Mouse (Mus musculus) heart, embryonic 13.5 days (tissue): ENCODE measurements at regions not wholly inside any gene's neighbourhood (a gene's known extent, or its start where the extent isn't known, plus 50 kb on each side); places are given as distances from the start of the nearest gene placed in this dataset.

Experiments used
- ATAC-seq: fragments of 200-750 bp; cut with Nextera tagmentation; 2 replicates; pipeline ENCODE4 v1.8.0; 2017; ENCODE audit warnings: moderate TSS enrichment; ENCODE audit not compliant: insufficient number of reproducible peaks, low FRiP score, low TSS enrichment; ENCODE audit errors: extremely low read depth
- H3K27ac ChIP-seq: fragments of 300-500 bp; sonication (generic); replicated peaks from 2 replicates; pipeline ENCODE4 v1.5.1; 2015; ENCODE audit warnings: moderate library complexity, mild to moderate bottlenecking, inconsistent platforms
- H3K27me3 ChIP-seq: fragments of 300-500 bp; sonication (generic); replicated peaks from 2 replicates; pipeline ENCODE4 v1.6.1; 2015; ENCODE audit warnings: mild to moderate bottlenecking, inconsistent platforms
- H3K36me3 ChIP-seq: fragments of 300-500 bp; sonication (generic); 2 replicates; pipeline ENCODE4 v1.6.1; 2015; ENCODE audit warnings: mild to moderate bottlenecking, inconsistent platforms
- H3K4me1 ChIP-seq: fragments of 300-500 bp; sonication (generic); 2 replicates; pipeline ENCODE4 v1.6.1; 2015; ENCODE audit warnings: inconsistent platforms
- H3K4me2 ChIP-seq: fragments of 300-500 bp; sonication (generic); 2 replicates; pipeline ENCODE4 v1.6.1; 2015; ENCODE audit warnings: inconsistent platforms, mild to moderate bottlenecking, moderate library complexity
- H3K4me3 ChIP-seq: fragments of 300-500 bp; sonication (generic); 2 replicates; pipeline ENCODE4 v1.5.1; 2015; ENCODE audit warnings: moderate library complexity, mild to moderate bottlenecking, inconsistent platforms
- H3K9ac ChIP-seq: fragments of 300-500 bp; sonication (generic); 2 replicates; pipeline ENCODE4 v1.6.1; 2015; ENCODE audit warnings: inconsistent platforms, mild to moderate bottlenecking, moderate library complexity
- H3K9me3 ChIP-seq: fragments of 300-500 bp; sonication (generic); 2 replicates; pipeline ENCODE4 v1.6.1; 2016; ENCODE audit warnings: inconsistent platforms
- WGBS: fragments of 180-500 bp; shearing (Covaris S2); methylation state at CpG from one replicate; pipeline ENCODE4 v1.1.7; 2015; ENCODE audit warnings: mixed read lengths; 5-methylcytosine and 5-hydroxymethylcytosine counted together

GRCm38 (mm10) chr9:90906684-90907083, 455.5 kb upstream of the Zic4 start:
- Histone ChIP-seq H3K9ac (no peak overlapping the region), H3K4me1 (no peaks in the 10 kb centered on the region), H3K36me3 (no peaks in the 10 kb centered on the region), H3K4me3 (no peak overlapping the region), H3K4me2 (no peak overlapping the region), H3K27me3 (no peaks in the 10 kb centered on the region), H3K27ac (no peak overlapping the region), H3K9me3 (no peaks in the 10 kb centered on the region)
- ATAC-seq, result no peak
- WGBS, result 88% methylated on average over 7 of the region's 7 CpGs

GRCm38 (mm10) chr9:90954613-90955012, 407.6 kb upstream of the Zic4 start:
- Histone ChIP-seq H3K4me1 (no peaks in the 10 kb centered on the region), H3K4me3 (no peak overlapping the region), H3K9me3 (no peaks in the 10 kb centered on the region), H3K4me2 (no peak overlapping the region), H3K27ac (no peak overlapping the region), H3K27me3 (no peaks in the 10 kb centered on the region), H3K9ac (no peak overlapping the region), H3K36me3 (no peaks in the 10 kb centered on the region)
- ATAC-seq, result no peak

GRCm38 (mm10) chr9:90961436-90961835, 400.8 kb upstream of the Zic4 start:
- H3K9me3 ChIP-seq, result no peaks in the 10 kb centered on the region
- no peak overlapping the region for H3K27ac ChIP-seq
- no peak overlapping the region for H3K9ac ChIP-seq
- no peak overlapping the region for H3K4me2 ChIP-seq
- H3K27me3 ChIP-seq, result no peaks in the 10 kb centered on the region
- H3K36me3 ChIP-seq, result no peaks in the 10 kb centered on the region
- no peak overlapping the region for H3K4me3 ChIP-seq
- no peak for ATAC-seq
- H3K4me1 ChIP-seq, result no peaks in the 10 kb centered on the region
- WGBS, result 66% methylated on average over 4 of the region's 4 CpGs

GRCm38 (mm10) chr9:90964043-90964442, 398.2 kb upstream of the Zic4 start:
- Histone ChIP-seq H3K27me3 (no peaks in the 10 kb centered on the region), H3K4me3 (no peak overlapping the region), H3K27ac (no peak overlapping the region), H3K36me3 (no peaks in the 10 kb centered on the region), H3K9ac (no peak overlapping the region), H3K4me2 (no peak overlapping the region), H3K9me3 (no peaks in the 10 kb centered on the region), H3K4me1 (no peaks in the 10 kb centered on the region)
- WGBS, result 58% methylated on average over 3 of the region's 3 CpGs
- ATAC-seq, result no peak

- H3K27ac ChIP-seq, result no peak overlapping the region
- H3K4me2 ChIP-seq, result no peak overlapping the region
- H3K4me1 ChIP-seq, result no peaks in the 10 kb centered on the region
- H3K36me3 ChIP-seq, result no peaks in the 10 kb centered on the region
- H3K9me3 ChIP-seq, result no peaks in the 10 kb centered on the region
- WGBS, result 63% methylated on average over 4 of the region's 4 CpGs
- no peak overlapping the region for H3K4me3 ChIP-seq
- no peak for ATAC-seq
- no peak overlapping the region for H3K9ac ChIP-seq
- H3K27me3 ChIP-seq, result no peaks in the 10 kb centered on the region
Measured at GRCm38 (mm10) chr9:90978730-90979129, 383.5 kb upstream of the Zic4 start.

- ATAC-seq, result no peak
- no peaks in the 10 kb centered on the region for H3K27me3 ChIP-seq
- no peaks in the 10 kb centered on the region for H3K9me3 ChIP-seq
- no peak overlapping the region for H3K4me3 ChIP-seq
- H3K4me1 ChIP-seq, result no peaks in the 10 kb centered on the region
- 54% methylated on average over 6 of the region's 6 CpGs for WGBS
- no peak overlapping the region for H3K4me2 ChIP-seq
- H3K27ac ChIP-seq, result no peak overlapping the region
- H3K36me3 ChIP-seq, result no peaks in the 10 kb centered on the region
- no peak overlapping the region for H3K9ac ChIP-seq
Measured at GRCm38 (mm10) chr9:90980023-90980802, 382.0 kb upstream of the Zic4 start.

- Histone ChIP-seq H3K9ac (no peak overlapping the region), H3K9me3 (no peaks in the 10 kb centered on the region), H3K36me3 (no peaks in the 10 kb centered on the region), H3K4me1 (no peaks in the 10 kb centered on the region), H3K27ac (no peak overlapping the region), H3K4me3 (no peak overlapping the region), H3K4me2 (no peak overlapping the region), H3K27me3 (no peaks in the 10 kb centered on the region)
- WGBS, result 76% methylated on average over 1 of the region's 1 CpGs
- ATAC-seq, result no peak
Measured at GRCm38 (mm10) chr9:90999178-90999577, 363.0 kb upstream of the Zic4 start.

- 66% methylated on average over 4 of the region's 4 CpGs for WGBS
- H3K9me3 ChIP-seq, result no peaks in the 10 kb centered on the region
- H3K4me2 ChIP-seq, result no peak overlapping the region
- no peak for ATAC-seq
- H3K4me1 ChIP-seq, result no peaks in the 10 kb centered on the region
- no peaks in the 10 kb centered on the region for H3K27me3 ChIP-seq
- no peak overlapping the region for H3K9ac ChIP-seq
- H3K36me3 ChIP-seq, result no peaks in the 10 kb centered on the region
- no peak overlapping the region for H3K27ac ChIP-seq
- no peak overlapping the region for H3K4me3 ChIP-seq
Measured at GRCm38 (mm10) chr9:91004214-91004613, 358.0 kb upstream of the Zic4 start.

GRCm38 (mm10) chr9:91040546-91040945, 321.7 kb upstream of the Zic4 start:
- Histone ChIP-seq H3K27ac (no peak overlapping the region), H3K4me1 (no peaks in the 10 kb centered on the region), H3K36me3 (no peaks in the 10 kb centered on the region), H3K4me2 (no peak overlapping the region), H3K27me3 (no peaks in the 10 kb centered on the region), H3K9ac (no peak overlapping the region), H3K4me3 (no peak overlapping the region), H3K9me3 (no peaks in the 10 kb centered on the region)
- WGBS, result 39% methylated on average over 2 of the region's 2 CpGs
- ATAC-seq, result no peak

GRCm38 (mm10) chr9:91048569-91048968, 313.6 kb upstream of the Zic4 start:
- 30% methylated on average over 2 of the region's 2 CpGs for WGBS
- ATAC-seq, result no peak
- H3K27ac ChIP-seq, result no peak overlapping the region

GRCm38 (mm10) chr9:91053065-91053793, 309.0 kb upstream of the Zic4 start:
- no peaks in the 10 kb centered on the region for H3K4me1 ChIP-seq
- no peak overlapping the region for H3K27ac ChIP-seq
- no peak overlapping the region for H3K4me3 ChIP-seq
- H3K9ac ChIP-seq, result no peak overlapping the region
- no peaks in the 10 kb centered on the region for H3K9me3 ChIP-seq
- no peak overlapping the region for H3K4me2 ChIP-seq
- no peaks in the 10 kb centered on the region for H3K36me3 ChIP-seq
- no peak for ATAC-seq
- WGBS, result 59% methylated on average over 4 of the region's 4 CpGs
- no peaks in the 10 kb centered on the region for H3K27me3 ChIP-seq

More at GRCm38 (mm10) chr9:91048569-91048968, 313.6 kb upstream of the Zic4 start:
- Histone ChIP-seq H3K36me3 (no peaks in the 10 kb centered on the region), H3K9ac (no peak overlapping the region), H3K4me1 (no peaks in the 10 kb centered on the region), H3K4me3 (no peak overlapping the region), H3K27me3 (no peaks in the 10 kb centered on the region), H3K4me2 (no peak overlapping the region), H3K9me3 (no peaks in the 10 kb centered on the region)

GRCm38 (mm10) chr9:91059460-91059859, 302.8 kb upstream of the Zic4 start:
- H3K4me1 ChIP-seq, result no peaks in the 10 kb centered on the region
- H3K4me2 ChIP-seq, result no peak overlapping the region
- H3K27me3 ChIP-seq, result no peaks in the 10 kb centered on the region
- ATAC-seq, result no peak
- no peaks in the 10 kb centered on the region for H3K9me3 ChIP-seq
- no peak overlapping the region for H3K9ac ChIP-seq
- no peak overlapping the region for H3K4me3 ChIP-seq
- H3K36me3 ChIP-seq, result no peaks in the 10 kb centered on the region
- WGBS, result 63% methylated on average over 4 of the region's 4 CpGs
- H3K27ac ChIP-seq, result no peak overlapping the region
